Mouse (Mus musculus): Measurements from ENCODE around the gene Asf1a. TPM values are rescaled to one million over a fixed set of nuclear protein-coding genes. Genes with fewer than 3 reads are reported as not detected.
A peak's percentile ranks its signal among the peaks of the same experiment; 100 is the strongest.
"Not testable (repeated sequence)": the region's sequence is repeated elsewhere in the genome, so short reads cannot be mapped to it uniquely, and the experiment has no call there.

Gene Asf1a
- polyA plus RNA-seq, 1 experiment from 2014 or later: 148 TPM

GRCm38 (mm10) chr10:53608274-53608673, 11.7 kb downstream of the Asf1a start:
- 79% methylated on average over 2 of the region's 2 CpGs for WGBS
- Histone ChIP-seq H3K4me3 (no peak overlapping the region), H3K9me3 (replicated peaks) (no peaks in the 10 kb centered on the region), H3K4me1 (no peaks in the 10 kb centered on the region), H3K27me3 (no peaks in the 10 kb centered on the region), H3K4me2 (no peak overlapping the region), H3K9ac (no peak overlapping the region), H3K27ac (no peak overlapping the region), H3K36me3 (ENCODE audit: poor library complexity, severe bottlenecking) (peaks cover 66% of the 10 kb centered on the region)
- ATAC-seq: no peak

GRCm38 (mm10) chr10:53612172-53612571, 15.6 kb downstream of the Asf1a start:
- Histone ChIP-seq H3K27ac (peak overlapping the region; percentile 57; the same call in 1 of the 2 replicates), H3K36me3 (ENCODE audit: poor library complexity, severe bottlenecking) (peaks cover 63% of the 10 kb centered on the region), H3K9me3 (replicated peaks) (no peaks in the 10 kb centered on the region), H3K4me3 (no peak overlapping the region), H3K27me3 (no peaks in the 10 kb centered on the region), H3K4me2 (no peak overlapping the region), H3K9ac (no peak overlapping the region), H3K4me1 (no peaks in the 10 kb centered on the region)
- WGBS: 79% methylated on average over 1 of the region's 1 CpGs
- peak; percentile 94 for ATAC-seq

- H3K36me3 ChIP-seq (ENCODE audit: poor library complexity, severe bottlenecking): peaks cover 50% of the 10 kb centered on the region
- no peaks in the 10 kb centered on the region for H3K4me1 ChIP-seq
- H3K4me3 ChIP-seq: no peak overlapping the region
- H3K27ac ChIP-seq: no peak overlapping the region
- H3K9ac ChIP-seq: no peak overlapping the region
- no peak overlapping the region for H3K4me2 ChIP-seq
- H3K9me3 ChIP-seq (replicated peaks): no peaks in the 10 kb centered on the region
- no peaks in the 10 kb centered on the region for H3K27me3 ChIP-seq
- 83% methylated on average over 1 of the region's 1 CpGs for WGBS
- ATAC-seq: no peak
These were observed 17.4 kb downstream of the Asf1a start for GRCm38 (mm10) chr10:53613955-53614354.

- 89% methylated on average over 8 of the region's 8 CpGs for WGBS
- Histone ChIP-seq H3K27me3 (no peaks in the 10 kb centered on the region), H3K27ac (no peak overlapping the region), H3K4me3 (no peak overlapping the region), H3K9ac (no peak overlapping the region), H3K4me1 (no peaks in the 10 kb centered on the region), H3K9me3 (replicated peaks) (no peaks in the 10 kb centered on the region), H3K4me2 (no peak overlapping the region), H3K36me3 (ENCODE audit: poor library complexity, severe bottlenecking) (peaks cover 48% of the 10 kb centered on the region)
- no peak for ATAC-seq
These were observed 19.5 kb downstream of the Asf1a start for GRCm38 (mm10) chr10:53615850-53616616.

- Histone ChIP-seq H3K9me3 (replicated peaks) (no peaks in the 10 kb centered on the region), H3K4me2 (peak overlapping the region; percentile 56), H3K4me3 (peak overlapping the region; percentile 73), H3K4me1 (peaks cover 15% of the 10 kb centered on the region), H3K9ac (peak overlapping the region; percentile 72), H3K27ac (peak overlapping the region; percentile 89), H3K36me3 (ENCODE audit: poor library complexity, severe bottlenecking) (0 out of 2 replicates have a peak, but pooled peaks cover 2% of the 10 kb centered on the region), H3K27me3 (no peaks in the 10 kb centered on the region)
- under 1% methylated on average over 65 of the region's 67 CpGs for WGBS
- peak; percentile 83 for ATAC-seq
These were observed 32.8 kb downstream of the Asf1a start for GRCm38 (mm10) chr10:53629247-53629917.

- H3K27ac ChIP-seq: peak overlapping the region; percentile 89
- H3K9me3 ChIP-seq (replicated peaks): no peaks in the 10 kb centered on the region
- no peaks in the 10 kb centered on the region for H3K27me3 ChIP-seq
- 0 out of 2 replicates have a peak, but pooled peaks cover under 1% of the 10 kb centered on the region for H3K36me3 ChIP-seq (ENCODE audit: poor library complexity, severe bottlenecking)
- peak overlapping the region; percentile 73 for H3K4me3 ChIP-seq
- H3K9ac ChIP-seq: peak overlapping the region; percentile 72
- 0% methylated on average over 31 of the region's 35 CpGs for WGBS
- ATAC-seq: peak; percentile 97
- H3K4me1 ChIP-seq: peaks cover 15% of the 10 kb centered on the region
- H3K4me2 ChIP-seq: peak overlapping the region; percentile 56
These were observed 33.3 kb downstream of the Asf1a start for GRCm38 (mm10) chr10:53629918-53630250.

GRCm38 (mm10) chr10:53630339-53630738, 33.8 kb downstream of the Asf1a start, which contains the start of gene Mcm9:
TSS of gene Mcm9 (minus strand) at chr10:53630439.
- H3K27me3 ChIP-seq; H3K9me3 ChIP-seq (replicated peaks); H3K36me3 ChIP-seq (ENCODE audit: poor library complexity, severe bottlenecking): not testable (repeated sequence)
- Histone ChIP-seq H3K4me3 (peak within 1 kb of the TSS; percentile 73), H3K9ac (peak within 1 kb of the TSS; percentile 72), H3K27ac (peak within 1 kb of the TSS; percentile 89), H3K4me1 (peaks cover 15% of the 10 kb centered on the region), H3K4me2 (peak within 1 kb of the TSS; percentile 56)
- WGBS: 60% methylated on average over 10 of the region's 10 CpGs
- peak; percentile 0; the same call in 1 of the 2 replicates for ATAC-seq

GRCm38 (mm10) chr10:53634160-53634559, 37.6 kb downstream of the Asf1a start:
- Histone ChIP-seq H3K9ac (no peak overlapping the region), H3K9me3 (replicated peaks) (no peaks in the 10 kb centered on the region), H3K27me3 (no peaks in the 10 kb centered on the region), H3K4me1 (no peaks in the 10 kb centered on the region), H3K4me3 (no peak overlapping the region), H3K4me2 (no peak overlapping the region), H3K27ac (no peak overlapping the region), H3K36me3 (ENCODE audit: poor library complexity, severe bottlenecking) (no peaks in the 10 kb centered on the region)
- ATAC-seq: no peak
- WGBS: 69% methylated on average over 10 of the region's 10 CpGs

GRCm38 (mm10) chr10:53635246-53635971, 38.9 kb downstream of the Asf1a start:
- no peak overlapping the region for H3K4me3 ChIP-seq
- H3K27me3 ChIP-seq: no peaks in the 10 kb centered on the region
- H3K4me1 ChIP-seq: no peaks in the 10 kb centered on the region
- H3K27ac ChIP-seq: no peak overlapping the region
- no peak overlapping the region for H3K4me2 ChIP-seq
- H3K9ac ChIP-seq: no peak overlapping the region
- H3K36me3 ChIP-seq (ENCODE audit: poor library complexity, severe bottlenecking): no peaks in the 10 kb centered on the region
- no peak for ATAC-seq
- 89% methylated on average over 13 of the region's 13 CpGs for WGBS
- H3K9me3 ChIP-seq (replicated peaks): no peaks in the 10 kb centered on the region

- Histone ChIP-seq H3K4me1 (no peaks in the 10 kb centered on the region), H3K9ac (no peak overlapping the region), H3K27ac (no peak overlapping the region), H3K9me3 (replicated peaks) (no peaks in the 10 kb centered on the region), H3K4me2 (no peak overlapping the region), H3K4me3 (no peak overlapping the region), H3K27me3 (no peaks in the 10 kb centered on the region), H3K36me3 (ENCODE audit: poor library complexity, severe bottlenecking) (no peaks in the 10 kb centered on the region)
- peak; percentile 77 for ATAC-seq
These were observed 45.0 kb downstream of the Asf1a start for GRCm38 (mm10) chr10:53641507-53641906.

GRCm38 (mm10) chr10:53650683-53651082, 54.1 kb downstream of the Asf1a start:
- no peak overlapping the region for H3K27ac ChIP-seq
- no peaks in the 10 kb centered on the region for H3K4me1 ChIP-seq
- no peaks in the 10 kb centered on the region for H3K36me3 ChIP-seq (ENCODE audit: poor library complexity, severe bottlenecking)
- WGBS: 76% methylated on average over 2 of the region's 2 CpGs
- no peaks in the 10 kb centered on the region for H3K27me3 ChIP-seq
- no peak overlapping the region for H3K9ac ChIP-seq
- no peak overlapping the region for H3K4me2 ChIP-seq
- ATAC-seq: no peak
- no peaks in the 10 kb centered on the region for H3K9me3 ChIP-seq (replicated peaks)
- no peak overlapping the region for H3K4me3 ChIP-seq

- H3K4me1 ChIP-seq; H3K36me3 ChIP-seq (ENCODE audit: poor library complexity, severe bottlenecking); H3K27ac ChIP-seq; H3K4me2 ChIP-seq; ATAC-seq; H3K9me3 ChIP-seq (replicated peaks); H3K9ac ChIP-seq; H3K27me3 ChIP-seq; H3K4me3 ChIP-seq: not testable (repeated sequence)
- 86% methylated on average over 5 of the region's 5 CpGs for WGBS
These were observed 57.7 kb downstream of the Asf1a start for GRCm38 (mm10) chr10:53654239-53654638.
